Mouse (Mus musculus): Measurements from ENCODE around the gene Tom1l1.

Tom1l1 gene

DNA sequence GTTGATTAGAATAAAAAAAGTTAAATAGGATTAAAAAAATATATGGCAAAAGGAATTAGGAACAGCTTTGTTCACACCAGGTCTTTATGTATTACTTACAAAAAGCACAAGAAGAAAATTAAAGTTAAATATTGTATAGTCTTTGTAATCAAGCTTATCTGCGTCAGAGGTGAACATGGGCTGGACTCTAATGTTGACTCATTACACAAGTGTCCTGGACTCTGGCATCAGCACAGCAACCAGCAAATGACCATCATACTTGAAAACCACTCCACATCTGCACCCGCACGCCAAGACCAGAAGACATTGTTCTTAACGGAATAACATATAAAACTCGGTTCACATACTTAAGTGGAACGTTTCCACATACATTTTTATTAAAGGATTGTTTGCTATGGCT, 20.8 kb downstream of the Tom1l1 start:
- no peak for DNase-seq (ENCODE audit: low spot score in 2 of 2)

DNA sequence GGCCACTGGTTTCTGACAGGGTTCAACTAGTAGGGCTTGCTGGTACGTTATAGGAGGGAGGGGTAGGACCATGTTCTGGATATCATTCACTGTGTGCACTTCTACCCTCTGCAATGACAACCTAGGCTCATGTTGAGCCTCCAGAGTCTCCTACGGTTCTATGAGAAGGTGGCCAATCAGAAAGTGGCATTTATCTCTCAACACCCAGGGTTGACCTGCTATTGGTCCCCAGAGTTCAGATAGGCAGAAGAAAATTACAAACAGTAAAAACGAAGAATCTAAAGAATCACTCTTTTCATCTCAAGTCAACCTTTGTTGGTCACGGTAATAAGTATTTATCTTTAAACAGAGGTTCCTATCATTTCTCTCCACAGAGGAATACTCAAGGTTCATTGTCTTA, 21.2 kb downstream of the Tom1l1 start:
- DNase-seq (ENCODE audit: low spot score in 2 of 2): no peak

DNA sequence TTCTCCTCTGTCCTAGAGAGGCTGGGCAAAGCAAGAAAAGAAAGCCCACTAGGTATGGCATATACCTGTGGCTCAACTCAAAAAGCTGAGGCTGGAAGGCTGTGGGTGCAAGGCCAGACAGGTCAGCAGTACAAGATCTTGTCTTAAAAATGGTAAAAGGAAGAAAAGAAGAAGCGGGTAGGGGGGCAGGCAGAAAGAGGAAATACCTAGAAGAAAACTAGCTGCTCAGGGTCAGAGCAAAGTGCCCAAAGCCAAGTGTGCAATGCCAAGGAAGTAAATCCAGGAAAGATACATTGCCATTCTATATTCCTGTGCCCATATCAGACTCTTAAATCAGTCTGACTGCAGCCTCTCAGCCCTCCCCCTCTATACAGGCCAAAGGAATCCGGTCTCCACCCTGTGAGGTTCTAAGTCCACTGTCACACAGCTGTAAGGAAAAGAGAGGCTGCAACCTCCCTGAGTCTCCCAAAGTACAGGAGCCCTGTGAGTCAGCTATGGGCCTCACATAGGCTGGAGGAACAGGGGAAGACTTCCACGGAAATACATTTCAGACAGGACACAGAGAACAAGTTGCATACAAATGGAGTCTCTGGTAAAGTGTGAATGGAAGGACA, 21.9 kb downstream of the Tom1l1 start:
- DNase-seq (ENCODE audit: low spot score in 2 of 2): no peak

DNA sequence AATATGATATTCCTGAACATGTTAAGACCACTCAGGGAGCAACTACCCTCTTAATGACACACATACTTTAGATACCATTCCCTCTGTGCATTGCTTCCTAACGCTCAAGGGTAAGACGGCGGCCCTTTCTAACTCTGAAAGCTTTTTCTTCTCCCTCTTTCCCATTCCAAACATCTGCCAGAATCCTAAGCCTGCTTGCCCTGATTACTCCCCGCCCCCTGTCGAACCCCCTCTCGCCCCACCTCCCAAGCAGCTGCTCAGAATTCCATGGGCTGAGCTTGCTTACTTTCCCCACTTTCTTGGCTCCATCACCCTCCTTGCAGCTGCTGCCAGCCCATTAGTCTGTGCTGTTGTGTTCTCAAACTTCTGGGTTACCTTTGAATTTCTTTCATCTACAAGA, 23.0 kb downstream of the Tom1l1 start:
- no peak for DNase-seq (ENCODE audit: low spot score in 2 of 2)

DNA sequence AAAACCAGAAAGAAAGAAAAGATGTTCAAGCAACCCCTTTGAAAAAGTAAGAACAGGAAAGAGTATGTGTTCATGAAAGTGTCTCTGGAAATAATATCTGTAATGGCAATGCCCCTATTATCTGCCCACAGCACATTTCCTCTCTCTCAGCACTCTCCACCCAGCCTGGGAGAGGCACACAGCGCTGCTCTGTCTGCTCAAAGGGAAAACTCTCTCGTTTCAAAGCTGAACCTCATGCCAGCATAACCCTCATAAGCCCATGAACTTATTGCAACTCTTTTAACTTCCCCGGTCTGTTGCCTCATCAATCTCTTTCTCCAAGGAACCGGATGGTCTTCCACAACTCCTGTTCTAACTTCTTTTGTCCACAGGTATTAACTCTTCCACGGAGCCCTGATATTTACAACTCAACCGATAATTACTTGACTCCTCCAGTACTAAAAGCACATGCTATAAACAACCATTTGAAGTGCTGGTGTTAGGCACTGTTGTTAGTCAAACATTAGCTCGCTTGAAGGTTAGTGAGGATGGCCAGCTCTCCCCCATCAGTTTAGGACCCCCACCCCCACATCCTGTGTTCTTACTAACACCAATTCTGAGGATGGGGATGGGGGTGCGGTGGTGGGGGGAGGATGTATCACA, 23.7 kb downstream of the Tom1l1 start:
- DNase-seq (ENCODE audit: low spot score in 2 of 2): no peak

DNA sequence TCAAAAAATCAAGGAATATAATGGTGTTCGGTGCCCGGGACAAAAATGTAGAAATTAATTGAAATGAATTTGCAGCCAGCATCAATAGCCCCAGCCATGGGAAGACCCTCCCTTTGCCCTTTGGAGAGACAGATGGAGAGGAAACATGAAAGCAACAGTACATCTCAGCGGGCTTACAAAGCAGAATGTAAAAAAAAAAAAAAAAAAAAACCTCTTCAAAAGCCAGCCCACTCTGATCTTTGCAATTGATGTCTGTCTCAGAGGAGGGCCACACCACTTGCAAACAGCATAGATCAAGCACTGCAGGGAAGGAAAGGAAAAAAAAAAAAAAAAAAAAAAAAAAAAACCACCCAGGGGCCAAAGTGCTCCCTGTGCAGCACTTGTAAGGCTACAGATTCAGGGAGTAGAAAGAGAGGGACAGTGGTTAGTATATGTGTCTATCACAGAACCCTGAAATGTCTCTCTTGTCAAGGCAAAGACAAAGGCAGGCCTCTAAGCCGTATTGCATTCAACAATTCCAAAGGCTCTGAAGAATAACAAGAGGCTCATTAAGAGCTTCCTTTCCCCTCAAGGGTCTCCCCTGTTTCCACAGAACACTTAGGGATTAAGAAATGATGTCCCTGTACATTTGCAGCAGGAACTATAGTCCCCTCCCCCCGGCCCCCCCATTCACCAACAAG, 24.4 kb downstream of the Tom1l1 start:
- no peak for DNase-seq (ENCODE audit: low spot score in 2 of 2)

DNA sequence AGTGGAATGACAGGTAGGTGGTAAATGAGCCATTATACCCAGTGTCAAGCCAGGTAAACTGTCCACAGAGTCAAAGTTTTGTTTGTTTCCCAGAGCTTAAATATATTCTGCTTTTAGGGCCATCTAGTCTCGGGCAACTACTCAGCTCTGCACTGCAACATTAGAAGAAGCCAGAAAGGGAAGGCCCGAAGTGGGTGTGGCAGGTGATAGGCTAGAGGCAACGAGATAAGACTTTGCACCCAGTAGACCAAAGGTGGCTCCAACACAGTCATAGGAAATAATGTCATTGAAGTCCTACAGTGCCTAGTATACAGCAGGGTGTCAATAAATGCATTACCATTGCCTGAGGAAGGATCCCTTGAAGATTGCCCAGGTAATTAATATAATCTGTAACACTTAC, 25.1 kb downstream of the Tom1l1 start:
- no peak for DNase-seq (ENCODE audit: low spot score in 2 of 2)

DNA sequence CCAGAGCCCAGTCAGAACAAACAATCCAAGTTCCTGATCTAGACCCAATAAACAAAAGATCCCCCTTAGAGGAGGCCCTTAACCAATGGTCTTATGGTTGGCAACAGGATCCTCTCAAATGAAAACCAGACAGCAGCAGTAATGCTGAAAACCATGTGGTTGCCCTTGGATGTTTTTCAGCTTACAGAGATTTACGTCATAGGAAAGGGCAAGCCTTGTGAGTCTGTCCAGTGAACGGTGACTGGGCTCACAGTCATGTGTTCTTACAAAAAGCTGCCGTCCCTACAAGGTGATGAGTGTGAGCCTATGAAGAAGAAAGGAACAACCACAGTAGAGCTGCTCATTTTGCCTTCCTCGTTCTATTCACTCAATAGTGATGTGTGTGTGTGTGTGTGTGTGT, 27.5 kb downstream of the Tom1l1 start:
- no peak for DNase-seq (ENCODE audit: low spot score in 2 of 2)

DNA sequence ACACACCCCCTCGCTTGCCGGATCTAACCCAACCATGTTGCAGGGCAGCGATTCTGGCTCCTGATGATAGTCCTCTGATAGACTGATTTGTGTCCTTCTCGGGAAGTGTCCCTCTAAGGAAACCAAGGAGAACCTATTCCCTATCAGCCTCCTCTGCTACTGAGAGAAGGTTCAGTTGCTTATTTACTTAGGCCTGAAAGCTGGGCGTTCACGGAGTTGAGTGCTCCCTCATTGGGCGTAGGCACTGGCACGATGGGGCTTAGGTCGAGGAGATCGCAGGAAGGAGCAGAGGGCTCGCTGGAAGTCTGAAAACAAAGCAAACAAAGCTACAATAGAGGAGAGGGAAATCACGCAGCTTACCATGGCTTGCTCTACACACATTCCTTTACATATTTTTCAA, 30.6 kb downstream of the Tom1l1 start:
- no peak for DNase-seq (ENCODE audit: low spot score in 2 of 2)

DNA sequence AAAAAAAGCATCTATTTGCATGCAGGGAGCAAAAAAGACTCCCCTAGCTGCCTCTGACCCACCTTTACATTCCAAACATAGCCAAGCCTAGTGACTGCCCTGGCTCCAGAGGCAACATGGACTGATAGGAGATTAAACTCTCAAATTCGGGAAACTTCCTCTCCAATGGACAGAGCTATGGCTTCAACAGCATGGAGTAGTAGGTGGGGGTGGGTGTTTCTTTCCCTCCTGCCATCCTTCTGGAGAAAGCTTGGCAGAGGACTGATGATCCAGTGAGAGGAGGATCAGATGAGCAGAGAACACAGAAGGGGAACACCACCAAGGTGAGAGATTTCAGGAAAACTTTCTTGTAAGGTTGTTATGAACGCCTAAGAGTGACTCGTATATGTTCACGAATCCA, 35.6 kb downstream of the Tom1l1 start:
- no peak for DNase-seq (ENCODE audit: low spot score in 2 of 2)

DNA sequence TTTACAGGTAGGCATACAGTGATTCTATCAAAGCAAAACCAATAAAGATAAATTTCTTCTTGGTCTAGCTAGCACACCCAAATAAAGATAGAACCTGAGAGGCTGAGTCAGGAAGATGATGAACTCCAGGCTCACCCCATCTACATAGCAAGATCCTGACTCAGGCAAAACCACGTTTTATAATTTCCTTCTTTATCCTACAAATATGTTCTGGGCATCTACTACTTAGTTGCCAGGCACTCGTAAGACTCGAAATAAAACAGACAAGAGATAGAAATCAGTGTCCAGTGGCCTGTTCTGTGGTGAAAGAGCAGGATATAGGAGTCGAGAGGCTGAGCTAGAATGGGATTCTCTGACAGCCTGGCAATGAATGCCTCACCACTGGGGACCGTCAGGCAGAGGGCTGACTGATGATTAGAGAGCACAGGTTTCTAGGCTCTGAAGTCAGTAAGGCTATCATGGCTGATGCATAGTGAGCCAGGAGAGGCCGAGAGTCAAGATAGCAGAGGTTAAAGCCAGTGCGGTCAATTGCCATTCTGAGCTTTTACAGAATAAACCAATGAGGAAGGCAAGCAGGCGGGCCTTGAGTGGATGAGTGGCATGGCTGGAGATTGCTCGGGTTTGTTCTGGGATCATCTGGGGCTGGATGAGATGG, 37.8 kb downstream of the Tom1l1 start:
- DNase-seq (ENCODE audit: low spot score in 2 of 2): no peak

DNA sequence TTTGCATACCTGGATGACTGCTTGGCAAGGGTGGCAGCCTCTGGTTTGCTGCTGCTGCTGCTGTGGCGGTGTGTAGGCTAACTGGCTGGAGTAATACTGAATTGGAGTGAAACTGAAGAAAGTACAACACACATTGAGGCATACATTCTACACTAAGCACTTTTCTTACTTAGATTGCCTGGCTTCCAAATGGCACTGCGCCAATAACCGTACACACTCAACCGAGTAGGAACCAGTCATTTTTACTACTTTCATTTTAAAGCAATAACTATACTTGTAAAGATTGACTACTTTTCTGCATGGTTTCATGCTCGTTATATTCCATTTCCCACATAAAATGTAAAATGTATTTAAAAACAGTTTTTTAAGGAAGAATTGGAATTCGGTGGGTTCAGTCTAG, 38.4 kb downstream of the Tom1l1 start:
- no peak for DNase-seq (ENCODE audit: low spot score in 2 of 2)

DNA sequence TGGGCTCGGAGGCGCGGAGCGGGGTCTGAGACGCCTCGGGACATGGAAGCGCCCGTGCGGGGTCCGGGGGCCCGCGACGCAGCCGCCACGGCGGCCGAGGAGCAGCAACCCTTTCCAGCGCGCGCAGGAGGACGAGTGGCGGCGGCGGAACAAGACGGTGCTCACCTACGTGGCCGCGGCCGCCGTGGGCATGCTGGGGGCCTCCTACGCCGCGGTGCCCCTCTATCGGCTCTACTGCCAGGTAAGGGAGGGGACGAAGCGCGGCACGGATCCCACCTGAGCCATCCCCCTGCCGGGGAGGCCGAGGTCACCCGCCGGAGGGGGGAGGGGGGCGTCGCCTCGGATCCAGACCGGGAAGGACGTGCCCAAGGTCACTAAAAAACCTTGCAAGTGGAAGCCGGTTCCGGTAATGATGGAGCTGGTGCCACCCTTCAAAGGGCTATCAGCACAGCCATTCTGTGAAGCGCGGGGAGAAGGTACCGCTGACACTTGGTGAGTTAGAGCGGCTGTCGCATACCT, 49.8 kb downstream of the Tom1l1 start:
- DNase-seq (ENCODE audit: low spot score in 2 of 2): no peak

DNA sequence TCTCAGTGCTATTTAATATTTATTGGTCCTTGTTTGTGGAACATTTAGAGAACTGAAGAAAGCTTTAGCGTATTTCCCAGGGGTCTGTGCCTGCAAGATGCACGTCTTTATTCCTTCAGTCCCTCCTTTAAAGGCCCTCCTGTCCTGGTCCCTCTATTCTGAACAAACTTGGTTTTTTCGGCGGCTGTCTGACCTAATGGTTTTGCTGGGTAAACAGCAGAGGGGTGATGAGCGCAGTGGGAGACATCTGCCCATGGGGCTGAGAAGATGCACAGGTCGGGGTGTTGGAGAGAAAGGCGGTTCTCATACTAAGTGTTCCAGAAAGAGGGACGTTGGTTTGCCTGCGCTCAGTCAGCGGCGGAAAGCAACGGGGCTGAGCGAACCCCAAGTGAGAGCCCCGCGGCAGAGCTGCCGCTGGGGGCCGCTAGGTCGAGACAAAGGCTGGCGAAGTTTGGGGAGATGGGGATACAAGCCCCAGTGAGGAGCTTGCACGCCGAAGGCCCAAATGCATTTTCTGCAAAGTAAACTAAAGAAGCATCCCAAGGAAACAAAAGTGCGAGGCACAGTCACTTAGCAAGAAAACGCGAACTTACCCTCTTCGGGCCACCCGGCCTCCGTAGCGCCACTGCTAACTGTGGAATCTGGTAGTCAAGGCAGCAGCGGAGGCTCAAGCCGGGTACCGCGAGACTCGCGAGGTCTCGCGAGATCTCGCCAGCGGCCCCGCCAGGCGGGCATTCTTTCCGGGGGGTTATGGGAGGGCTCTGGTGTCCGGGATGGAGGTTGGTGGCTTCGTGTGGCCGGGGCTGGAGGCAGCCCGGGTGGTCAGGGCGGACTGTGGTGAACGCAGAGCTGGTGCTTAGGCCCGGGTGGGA, 50.5 kb downstream of the Tom1l1 start, which contains the start of the genes Stxbp4 and Cox11:
TSS of gene Stxbp4 (minus strand) at position 645 of the 872 bp plus-strand sequence.
TSS of gene Cox11 (plus strand) at position 734 of the 872 bp plus-strand sequence.
- DNase-seq (ENCODE audit: low spot score in 2 of 2): peak; percentile 90 to 96

DNA sequence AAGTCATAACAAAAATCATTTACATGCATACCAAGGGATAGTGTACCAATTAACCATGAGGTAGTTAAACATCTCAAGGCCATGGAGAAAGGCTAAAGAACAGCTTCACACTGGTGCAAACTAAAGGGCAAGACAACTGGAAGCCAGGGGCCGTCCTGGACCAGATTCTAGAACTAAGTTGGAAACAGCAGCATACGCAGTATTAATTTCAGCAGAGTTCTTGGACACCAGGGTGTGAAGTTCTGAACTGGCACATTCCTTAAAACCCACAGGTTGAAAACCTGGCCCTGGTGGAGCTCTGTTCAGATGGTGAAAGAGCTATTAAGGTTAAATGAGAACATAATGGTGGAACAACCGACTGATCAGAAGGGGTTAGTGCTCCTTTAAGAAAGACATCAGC, 53.5 kb downstream of the Tom1l1 start:
- no peak for DNase-seq (ENCODE audit: low spot score in 2 of 2)

DNA sequence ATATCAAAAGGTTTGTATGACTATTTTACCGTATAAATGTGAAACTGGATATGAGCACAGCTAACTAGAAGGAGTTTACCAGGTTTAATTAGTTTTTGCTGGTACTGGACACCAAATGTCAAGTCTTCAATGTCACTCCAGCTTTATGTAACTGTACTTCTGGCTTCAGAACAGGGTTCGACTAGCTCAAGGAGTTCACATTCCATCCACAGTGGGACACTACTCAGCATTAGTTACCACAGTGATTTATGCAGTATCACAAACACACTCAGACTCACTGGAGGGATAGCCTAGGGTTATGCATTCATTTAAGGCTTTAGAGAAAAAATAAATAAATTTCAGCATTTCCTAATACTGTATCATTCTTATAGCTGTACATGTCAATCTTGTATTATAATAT, 55.7 kb downstream of the Tom1l1 start:
- DNase-seq (ENCODE audit: low spot score in 2 of 2): no peak

DNA sequence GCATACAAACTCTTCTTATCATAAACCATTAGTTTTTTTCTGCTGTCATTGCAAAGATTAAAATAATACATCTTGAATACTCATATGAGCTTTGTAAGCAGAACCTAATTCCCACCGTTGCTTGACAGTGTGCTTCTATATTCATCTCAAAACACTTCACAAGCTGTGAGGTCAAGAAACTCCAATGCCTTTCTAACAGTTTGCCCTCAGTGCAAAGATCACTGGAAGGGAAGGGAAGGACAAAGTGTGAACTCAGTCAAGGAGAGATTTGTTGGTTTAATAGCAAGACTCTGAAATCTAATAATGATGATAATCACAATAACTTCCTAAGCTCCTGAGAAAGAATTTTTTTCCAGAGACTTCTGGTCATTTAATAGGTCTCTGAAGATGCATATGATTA, 60.4 kb downstream of the Tom1l1 start:
- no peak for DNase-seq (ENCODE audit: low spot score in 2 of 2)

DNA sequence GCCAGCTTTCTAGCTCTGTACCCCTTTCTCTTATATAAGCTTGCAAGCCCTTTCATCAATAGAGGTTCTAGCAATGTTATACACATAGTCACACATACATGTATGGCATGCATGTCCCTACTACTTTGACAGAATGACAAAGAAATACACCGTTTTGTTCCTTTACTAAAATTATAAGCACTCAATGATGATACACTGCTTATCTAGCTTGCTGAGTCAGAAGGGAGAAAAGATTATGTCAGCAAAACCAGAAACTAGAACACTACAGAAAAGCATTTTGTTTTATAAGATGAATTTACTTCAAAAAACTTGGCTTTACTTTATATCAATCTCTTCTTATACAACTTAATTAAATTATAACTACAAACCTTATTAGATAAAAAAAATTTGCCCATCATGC, 63.0 kb downstream of the Tom1l1 start:
- DNase-seq (ENCODE audit: low spot score in 2 of 2): no peak

DNA sequence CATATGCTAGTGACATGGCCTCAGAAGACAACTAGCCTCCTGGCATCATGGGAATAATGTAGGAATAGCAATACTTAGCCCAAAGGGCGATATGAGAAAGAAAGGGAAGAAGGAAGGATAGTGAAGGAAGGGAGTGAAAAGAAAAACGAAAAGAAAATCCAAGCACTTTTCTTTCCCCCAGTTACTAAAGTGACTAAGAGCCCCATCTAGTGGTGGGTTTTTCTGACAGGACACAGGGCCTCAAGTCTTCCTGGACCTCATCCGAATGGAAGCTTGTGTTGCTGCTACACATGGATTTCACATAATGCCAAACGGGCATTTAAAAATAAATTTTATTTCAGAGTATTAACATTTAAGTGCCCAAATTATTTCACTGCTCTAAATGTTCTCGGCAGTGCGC, 64.7 kb downstream of the Tom1l1 start:
- peak in 1 of 2 experiments; percentile 29 for DNase-seq (ENCODE audit: low spot score in 2 of 2)

DNA sequence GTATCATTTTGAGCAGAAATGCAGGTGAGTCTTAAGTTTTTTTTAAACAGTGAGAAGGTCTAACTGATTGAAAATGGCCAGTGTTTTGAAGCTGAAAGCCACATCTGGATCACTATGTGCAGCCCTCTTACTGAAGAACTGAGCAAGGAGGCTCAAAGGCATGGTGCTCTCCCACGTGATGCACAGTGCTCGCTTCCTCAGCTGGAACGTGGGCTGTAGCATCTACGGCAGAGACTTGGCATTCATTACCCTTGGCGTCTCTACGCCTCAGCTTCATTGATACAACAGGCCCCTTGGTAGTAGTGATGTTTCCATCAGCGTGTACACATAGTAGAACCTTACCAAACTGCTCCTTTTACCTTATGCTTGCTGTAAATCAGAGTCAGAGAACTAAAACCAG, 65.7 kb downstream of the Tom1l1 start:
- DNase-seq (ENCODE audit: low spot score in 2 of 2): no peak

DNA sequence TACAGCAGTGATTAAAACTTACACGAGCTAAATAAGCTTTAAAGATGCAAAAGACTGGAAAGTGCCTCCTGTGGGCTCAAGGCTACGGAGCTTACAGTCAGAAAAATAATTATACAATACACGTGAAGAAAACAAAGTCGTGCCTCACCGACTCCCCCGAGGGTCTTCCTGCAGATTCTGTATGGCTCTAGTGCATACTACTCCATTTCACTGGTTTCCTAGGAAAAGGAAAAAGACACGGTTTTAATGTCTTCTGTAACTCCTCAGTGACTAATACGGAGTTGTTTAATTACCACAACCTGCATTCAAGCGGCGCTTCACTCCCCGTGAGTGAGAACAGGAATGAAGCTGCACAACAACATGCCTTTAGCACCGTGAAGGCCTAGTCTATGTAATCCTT, 66.1 kb downstream of the Tom1l1 start:
- no peak for DNase-seq (ENCODE audit: low spot score in 2 of 2)
